Mouse (Mus musculus): ENCODE measurements around the gene Ide. TPM values are rescaled to one million over a fixed set of nuclear protein-coding genes. Genes with fewer than 3 reads are reported as not detected.

Gene Ide
- total RNA-seq, 4 experiments from 2014 or later, result 81.5 to 153 (median 83.3) TPM

GRCm38 (mm10) chr19:37332726-37333125, 4.9 kb downstream of the Ide start:
- DNase-seq, result no peak

GRCm38 (mm10) chr19:37327216-37327615, 10.4 kb downstream of the Ide start:
- no peak for DNase-seq

- no peak for DNase-seq
Measured at GRCm38 (mm10) chr19:37323566-37323965, 14.1 kb downstream of the Ide start.

- DNase-seq, result peak; percentile 44
Measured at GRCm38 (mm10) chr19:37320802-37321619, 16.6 kb downstream of the Ide start.

GRCm38 (mm10) chr19:37317359-37317758, 20.3 kb downstream of the Ide start:
- no peak for DNase-seq

- DNase-seq, result peak; percentile 26
Measured at GRCm38 (mm10) chr19:37315091-37315490, 22.6 kb downstream of the Ide start.

GRCm38 (mm10) chr19:37311426-37311825, 26.2 kb downstream of the Ide start:
- DNase-seq, result no peak

GRCm38 (mm10) chr19:37310133-37310532, 27.5 kb downstream of the Ide start:
- DNase-seq, result no peak

GRCm38 (mm10) chr19:37308941-37309340, 28.7 kb downstream of the Ide start:
- no peak for DNase-seq

GRCm38 (mm10) chr19:37307826-37308545, 29.7 kb downstream of the Ide start:
- no peak for DNase-seq

- DNase-seq, result no peak
Measured at GRCm38 (mm10) chr19:37306176-37306575, 31.5 kb downstream of the Ide start.

- no peak for DNase-seq
Measured at GRCm38 (mm10) chr19:37304866-37305265, 32.8 kb downstream of the Ide start.

- no peak for DNase-seq
Measured at GRCm38 (mm10) chr19:37304006-37304405, 33.6 kb downstream of the Ide start.

GRCm38 (mm10) chr19:37301733-37302132, 35.9 kb downstream of the Ide start:
- DNase-seq, result no peak

GRCm38 (mm10) chr19:37291676-37292075, 46.0 kb downstream of the Ide start:
- no peak for DNase-seq

GRCm38 (mm10) chr19:37290906-37291305, 46.7 kb downstream of the Ide start:
- DNase-seq, result peak; percentile 40

GRCm38 (mm10) chr19:37284775-37285174, 52.9 kb downstream of the Ide start:
- no peak for DNase-seq

- DNase-seq, result no peak
Measured at GRCm38 (mm10) chr19:37283166-37283565, 54.5 kb downstream of the Ide start.

- no peak for DNase-seq
Measured at GRCm38 (mm10) chr19:37281710-37282109, 55.9 kb downstream of the Ide start.

- no peak for DNase-seq
Measured at GRCm38 (mm10) chr19:37279194-37279593, 58.5 kb downstream of the Ide start.

- DNase-seq, result no peak
Measured at GRCm38 (mm10) chr19:37275555-37275954, 62.1 kb downstream of the Ide start.

- DNase-seq, result no peak
Measured at GRCm38 (mm10) chr19:37269106-37269505, 68.5 kb downstream of the Ide start.

GRCm38 (mm10) chr19:37265333-37266103, 72.1 kb downstream of the Ide start:
- DNase-seq, result peak; percentile 82
